Mouse (Mus musculus) forebrain, embryonic 15.5 days (tissue): Measurements from ENCODE around the gene Nme7. TPM values are rescaled to one million over a fixed set of nuclear protein-coding genes. Genes with fewer than 3 reads are reported as not detected.

ENCODE experiments used
- polyA plus RNA-seq: library from polyadenylated mRNA; unstranded; fragments of >200 nt; fragmentation: Nextera tagmentation; extraction: Ambion mirVana; gene quantifications from 2 replicates; pipeline ENCODE4 v1.2.1, GENCODE M21; 2015

Nme7 gene
- polyA plus RNA-seq, 1 experiment from 2014 or later: 41.6 TPM

Other genes with a start within 250 kb of the Nme7 start
- gene Sell, start 242.1 kb upstream of the Nme7 start, polyA plus RNA-seq: 0.23 and 0.24 TPM in 2 replicates
- gene Selp, start 188.9 kb upstream of the Nme7 start, polyA plus RNA-seq: not detected in 2 replicates
- 0.09 and 0.27 TPM in 2 replicates for gene F5, start 152.3 kb upstream of the Nme7 start, polyA plus RNA-seq
- 6.9 and 7.2 TPM in 2 replicates for gene Slc19a2, start 55.1 kb upstream of the Nme7 start, polyA plus RNA-seq
- 21.7 and 22.3 TPM in 2 replicates for gene Ccdc181, start 28.5 kb upstream of the Nme7 start, polyA plus RNA-seq
- gene Blzf1, start 3.4 kb downstream of the Nme7 start, polyA plus RNA-seq: 29.1 and 32.0 TPM in 2 replicates
- gene Atp1b1, start 154.2 kb downstream of the Nme7 start, polyA plus RNA-seq: 80.3 and 102 TPM in 2 replicates